ENCODE assay signal across 21 mouse cellular contexts in genomic region chr8:103536856-103537255, GRCm38 (mm10).
DNase-seq lines count a peak whose midpoint lies in the region; ATAC-seq and TF ChIP-seq lines count a peak whose summit lies in the region.
"Had no signal": no experiment of that assay in that cellular context is flagged by ENCODE, and none has a peak within 500 bp of the region (broad histone marks: within the 10 kb centered on the region; RNA-seq: fewer than 3 reads in every experiment).

No protein-coding gene starts in this region.

- WGBS in midbrain, postnatal 0 days = 67% methylated on average over 2 of the region's 2 CpGs
- WGBS in midbrain, embryonic 15.5 days = 67% methylated on average over 2 of the region's 2 CpGs
- 74% methylated on average over 2 of the region's 2 CpGs for WGBS in lung, postnatal 0 days

- no peak overlapping the region for H3K27ac ChIP-seq in midbrain, postnatal 0 days (ENCODE audit: low read depth, low read length)
- no peak overlapping the region for H3K27ac ChIP-seq in midbrain, embryonic 15.5 days
- H3K27ac ChIP-seq in lung, postnatal 0 days (ENCODE audit: low read length) = no peak overlapping the region
- H3K27ac ChIP-seq: embryonic facial prominence, embryonic 15.5 days; forebrain, embryonic 13.5 days; kidney, postnatal 0 days; liver, embryonic 12.5 days; lung, embryonic 15.5 days had no signal

- ATAC-seq in midbrain, postnatal 0 days (ENCODE audit: low FRiP score) = no peak; the same call in 1 of the 2 replicates
- ATAC-seq in midbrain, embryonic 15.5 days (replicated peaks) = no peak
- ATAC-seq in megakaryocyte-erythroid progenitor cell, adult 5-6 weeks (replicated peaks; ENCODE audit: low FRiP score, low TSS enrichment, poor library complexity, severe bottlenecking) = no peak
- no peak for ATAC-seq in lung, postnatal 0 days
- ATAC-seq: activated CD4-positive, CD25-positive, alpha-beta regulatory T cell, adult 4 months; forebrain, embryonic 13.5 days; inflammation-experienced regulatory T-cells, adult 6 months; liver, embryonic 12.5 days had no signal

- no peak overlapping the region for H3K4me2 ChIP-seq in midbrain, postnatal 0 days (ENCODE audit: low read depth, low read length, poor library complexity, severe bottlenecking)
- no peak overlapping the region for H3K4me2 ChIP-seq in midbrain, embryonic 15.5 days
- no peak overlapping the region for H3K4me2 ChIP-seq in lung, postnatal 0 days (replicated peaks; ENCODE audit: low read depth, low read length)
- H3K4me2 ChIP-seq: embryonic facial prominence, embryonic 15.5 days; forebrain, embryonic 13.5 days; liver, embryonic 12.5 days; lung, embryonic 15.5 days had no signal

- H3K4me1 ChIP-seq in midbrain, postnatal 0 days (ENCODE audit: insufficient read depth, low read length) = no peaks in the 10 kb centered on the region
- no peaks in the 10 kb centered on the region for H3K4me1 ChIP-seq in midbrain, embryonic 15.5 days
- H3K4me1 ChIP-seq in lung, postnatal 0 days (ENCODE audit: insufficient read depth, low read depth, low read length) = no peaks in the 10 kb centered on the region
- H3K4me1 ChIP-seq: embryonic facial prominence, embryonic 15.5 days; forebrain, embryonic 13.5 days; liver, embryonic 12.5 days; lung, embryonic 15.5 days; megakaryocyte, embryonic 14.5 days had no signal

- TF ChIP-seq CTCF in midbrain, postnatal 0 days (IDR thresholded peaks at IDR 0.05) = no peak
- no peak for TF ChIP-seq CTCF in lung, postnatal 0 days (IDR thresholded peaks at IDR 0.05)

- no peak overlapping the region for H3K9ac ChIP-seq in midbrain, postnatal 0 days (replicated peaks; ENCODE audit: low read length, poor library complexity, severe bottlenecking)
- H3K9ac ChIP-seq in midbrain, embryonic 15.5 days = no peak overlapping the region
- no peak overlapping the region for H3K9ac ChIP-seq in lung, postnatal 0 days (replicated peaks; ENCODE audit: low read depth)
- H3K9ac ChIP-seq: embryonic facial prominence, embryonic 15.5 days; forebrain, embryonic 13.5 days; liver, embryonic 12.5 days; lung, embryonic 15.5 days had no signal

- DNase-seq in adrenal gland, postnatal 14 days = peak; percentile 3
- DNase-seq in adrenal gland, adult 2 months = no peak
- peak; percentile 72 for DNase-seq in midbrain, postnatal 0 days (ENCODE audit: low spot score)
- peak; percentile 61 to 72 for DNase-seq in cerebellum, postnatal 36 days
- no peak for DNase-seq in neural tube, embryonic 10.5 days (ENCODE audit: extremely low spot score, low spot score)
- no peak for DNase-seq in lung, postnatal 0 days (ENCODE audit: low spot score)
- DNase-seq: heart, postnatal 14 days; layer of hippocampus, adult 9-11 months; retina, postnatal 1 day; thymus, adult 18-20 months had no signal

- no peak overlapping the region for H3K4me3 ChIP-seq in midbrain, postnatal 0 days (ENCODE audit: low read depth, low read length)
- H3K4me3 ChIP-seq in midbrain, embryonic 15.5 days = no peak overlapping the region
- no peak overlapping the region for H3K4me3 ChIP-seq in lung, postnatal 0 days (ENCODE audit: low read depth, low read length)
- H3K4me3 ChIP-seq: embryonic facial prominence, embryonic 15.5 days; forebrain, embryonic 13.5 days; liver, embryonic 12.5 days; lung, embryonic 15.5 days; megakaryocyte, embryonic 14.5 days had no signal

- no peaks in the 10 kb centered on the region for H3K27me3 ChIP-seq in midbrain, postnatal 0 days (ENCODE audit: insufficient read depth, low read length)
- no peaks in the 10 kb centered on the region for H3K27me3 ChIP-seq in midbrain, embryonic 15.5 days (replicated peaks)
- H3K27me3 ChIP-seq in lung, postnatal 0 days (replicated peaks; ENCODE audit: insufficient read depth, low read length) = no peaks in the 10 kb centered on the region
- H3K27me3 ChIP-seq: CH12.LX; embryonic facial prominence, embryonic 15.5 days; forebrain, embryonic 13.5 days; liver, embryonic 12.5 days; lung, embryonic 15.5 days; megakaryocyte, embryonic 14.5 days had no signal

- H3K9me3 ChIP-seq in midbrain, postnatal 0 days (ENCODE audit: low read length) = no peaks in the 10 kb centered on the region
- H3K9me3 ChIP-seq in midbrain, embryonic 15.5 days = no peaks in the 10 kb centered on the region
- no peaks in the 10 kb centered on the region for H3K9me3 ChIP-seq in lung, postnatal 0 days (ENCODE audit: low read length)
- H3K9me3 ChIP-seq: embryonic facial prominence, embryonic 15.5 days; forebrain, embryonic 13.5 days; liver, embryonic 12.5 days; lung, embryonic 15.5 days had no signal

- TF ChIP-seq EP300 in lung, postnatal 0 days (IDR thresholded peaks at IDR 0.05) = no peak

- H3K36me3 ChIP-seq in midbrain, postnatal 0 days (ENCODE audit: insufficient read depth, low read length) = no peaks in the 10 kb centered on the region
- no peaks in the 10 kb centered on the region for H3K36me3 ChIP-seq in midbrain, embryonic 15.5 days (replicated peaks)
- H3K36me3 ChIP-seq in lung, postnatal 0 days (ENCODE audit: insufficient read depth, low read length) = no peaks in the 10 kb centered on the region
- H3K36me3 ChIP-seq: embryonic facial prominence, embryonic 15.5 days; liver, embryonic 12.5 days; lung, embryonic 15.5 days had no signal

Comparison
In these comparisons a context has a peak if more than half of its experiments do, and no peak if none do; other contexts are left out.
1. DNase-seq: peak in adrenal gland, postnatal 14 days (single experiment), midbrain, postnatal 0 days (single experiment) and cerebellum, postnatal 36 days (2 of 2); none in adrenal gland, adult 2 months (single experiment), neural tube, embryonic 10.5 days (single experiment) and lung, postnatal 0 days (single experiment).